Mouse (Mus musculus) small intestine, adult 2 months (tissue): ENCODE data around the gene Lrba.

Experiments used
- CTCF ChIP-seq: fragments of 200-500 bp; IDR thresholded peaks from 2 replicates; pipeline ENCODE4 v1.5.1; 2012; ENCODE audit warnings: low read depth, mild to moderate bottlenecking, control low read depth, inconsistent platforms, low read length, moderate library complexity, mixed read lengths; ENCODE audit not compliant: insufficient replicate concordance, insufficient read length; ENCODE audit errors: extremely low read depth
- POLR2A ChIP-seq: fragments of 200-500 bp; IDR thresholded peaks from 2 replicates; pipeline ENCODE4 v1.6.1; 2012; ENCODE audit warnings: low read depth, mild to moderate bottlenecking, control low read depth, inconsistent platforms, low read length, moderate library complexity

- TF ChIP-seq CTCF, result no peak
- no peak for TF ChIP-seq POLR2A
These were observed 404.9 kb downstream of the Lrba start for GRCm38 (mm10) chr3:86629379-86629778.
